ENCODE assay signal across 24 mouse cellular contexts in the genomic region with DNA sequence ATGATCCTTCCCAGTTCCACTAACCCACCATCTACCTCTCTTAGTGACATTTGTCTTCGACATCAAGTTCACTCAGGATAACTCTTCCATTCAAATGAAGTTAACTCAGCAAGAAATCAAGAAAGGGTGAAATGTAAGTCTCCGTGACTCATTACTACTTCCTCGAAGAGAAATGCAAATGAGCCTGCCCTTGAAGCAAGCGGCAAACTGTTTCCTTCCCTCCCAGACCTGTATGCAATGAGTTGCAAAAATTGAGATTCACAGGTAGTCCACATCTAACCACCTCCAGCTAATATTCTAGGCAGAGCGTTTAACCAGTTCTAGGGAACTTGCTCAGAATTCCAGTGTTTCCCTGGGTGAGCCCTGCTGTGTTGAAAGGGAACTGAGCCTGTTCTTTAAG.
DNase-seq lines count a peak whose midpoint lies in the region; ATAC-seq and TF ChIP-seq lines count a peak whose summit lies in the region.
"Had no signal": no experiment of that assay in that cellular context is flagged by ENCODE, and none has a peak within 500 bp of the region (broad histone marks: within the 10 kb centered on the region; RNA-seq: fewer than 3 reads in every experiment).

No protein-coding gene starts in this region.

- H3K4me3 ChIP-seq in intestine, embryonic 16.5 days (ENCODE audit: low read length), result no peak overlapping the region
- no peak overlapping the region for H3K4me3 ChIP-seq in intestine, embryonic 15.5 days (replicated peaks)
- H3K4me3 ChIP-seq in intestine, postnatal 0 days (ENCODE audit: low read depth, low read length), result no peak overlapping the region
- no peak overlapping the region for H3K4me3 ChIP-seq in small intestine, adult 2 months (ENCODE audit: low read depth, low read length)
- no peak overlapping the region for H3K4me3 ChIP-seq in kidney, embryonic 15.5 days (replicated peaks)
- H3K4me3 ChIP-seq in gastrocnemius, adult 2 months, result no peak overlapping the region
- H3K4me3 ChIP-seq: embryonic facial prominence, embryonic 13.5 days; heart, embryonic 12.5 days; hindbrain, embryonic 13.5 days; layer of hippocampus, adult 2 months; limb, embryonic 10.5 days; neural tube, embryonic 12.5 days had no signal

- peak overlapping the region; percentile 54; the same call in 1 of the 2 replicates for H3K27ac ChIP-seq in intestine, embryonic 16.5 days (ENCODE audit: low read length)
- H3K27ac ChIP-seq in intestine, embryonic 15.5 days, result no peak overlapping the region; the same call in 1 of the 2 replicates
- H3K27ac ChIP-seq in intestine, postnatal 0 days (ENCODE audit: low read depth, low read length), result peak overlapping the region; percentile 74
- peak overlapping the region; percentile 66 for H3K27ac ChIP-seq in small intestine, adult 2 months (ENCODE audit: insufficient read depth, low read depth, low read length)
- no peak overlapping the region for H3K27ac ChIP-seq in kidney, embryonic 15.5 days
- no peak overlapping the region for H3K27ac ChIP-seq in gastrocnemius, adult 2 months
- H3K27ac ChIP-seq: embryonic facial prominence, embryonic 13.5 days; hindbrain, embryonic 13.5 days; kidney, postnatal 0 days; layer of hippocampus, adult 2 months; limb, embryonic 10.5 days; neural tube, embryonic 12.5 days had no signal

- peaks cover 13% of the 10 kb centered on the region for H3K4me1 ChIP-seq in intestine, embryonic 16.5 days (ENCODE audit: control insufficient read depth, insufficient read depth, low read length)
- peaks cover 12% of the 10 kb centered on the region; the same call in 1 of the 2 replicates for H3K4me1 ChIP-seq in intestine, embryonic 15.5 days (replicated peaks)
- peaks cover 4% of the 10 kb centered on the region; the same call in 1 of the 2 replicates for H3K4me1 ChIP-seq in intestine, postnatal 0 days (replicated peaks; ENCODE audit: control insufficient read depth, insufficient read depth, low read length)
- peaks cover 21% of the 10 kb centered on the region; the same call in 1 of the 2 replicates for H3K4me1 ChIP-seq in small intestine, adult 2 months (ENCODE audit: control insufficient read depth, insufficient read depth, insufficient read length, low read length)
- 0 out of 2 replicates have a peak, but pooled peaks cover 7% of the 10 kb centered on the region for H3K4me1 ChIP-seq in kidney, embryonic 15.5 days
- H3K4me1 ChIP-seq: hindbrain, embryonic 13.5 days; neural tube, embryonic 12.5 days had no signal

- TF ChIP-seq POLR2A in small intestine, adult 2 months (IDR thresholded peaks at IDR 0.05; ENCODE audit: low read depth, low read length), result no peak

- H3K9ac ChIP-seq in intestine, embryonic 16.5 days (ENCODE audit: low read depth, low read length), result no peak overlapping the region
- H3K9ac ChIP-seq in intestine, embryonic 15.5 days, result no peak overlapping the region
- H3K9ac ChIP-seq in intestine, postnatal 0 days (ENCODE audit: low read depth, low read length), result no peak overlapping the region
- no peak overlapping the region for H3K9ac ChIP-seq in kidney, embryonic 15.5 days
- H3K9ac ChIP-seq: embryonic facial prominence, embryonic 13.5 days; heart, embryonic 12.5 days; hindbrain, embryonic 13.5 days; liver, postnatal 0 days; neural tube, embryonic 12.5 days had no signal

- no peak for ATAC-seq in intestine, embryonic 16.5 days
- no peak for ATAC-seq in intestine, embryonic 15.5 days
- peak; percentile 57 for ATAC-seq in CD4-positive, CD25-positive, alpha-beta regulatory T cell, adult 4 months
- ATAC-seq in intestine, postnatal 0 days, result no peak
- ATAC-seq in kidney, embryonic 15.5 days (replicated peaks; ENCODE audit: low FRiP score), result no peak
- ATAC-seq: forebrain, embryonic 14.5 days; liver, postnatal 0 days had no signal

- no peak for DNase-seq in testis, postnatal 10 days (ENCODE audit: low spot score)
- no peak for DNase-seq in gastrocnemius, adult 2 months
- DNase-seq: adrenal gland, postnatal 25 days; cerebellum, adult 11 months; cerebellum, postnatal 10 days; heart, postnatal 14 days; kidney, adult 11 months; liver, postnatal 0 days; lung, postnatal 10 days; thymus, postnatal 36 days had no signal

- intact Hi-C loops in gastrocnemius, adult 2 months (cut with DNase I), result no loop called here

- H3K9me3 ChIP-seq in intestine, embryonic 16.5 days (ENCODE audit: control insufficient read depth, low read length), result no peaks in the 10 kb centered on the region
- no peaks in the 10 kb centered on the region for H3K9me3 ChIP-seq in intestine, embryonic 15.5 days
- H3K9me3 ChIP-seq in intestine, postnatal 0 days (ENCODE audit: control insufficient read depth), result no peaks in the 10 kb centered on the region
- H3K9me3 ChIP-seq in kidney, embryonic 15.5 days (replicated peaks), result no peaks in the 10 kb centered on the region
- H3K9me3 ChIP-seq: embryonic facial prominence, embryonic 13.5 days; heart, embryonic 12.5 days; hindbrain, embryonic 13.5 days; limb, embryonic 10.5 days; neural tube, embryonic 12.5 days had no signal

- no peaks in the 10 kb centered on the region for H3K36me3 ChIP-seq in intestine, embryonic 16.5 days (ENCODE audit: control insufficient read depth, insufficient read depth, low read length)
- H3K36me3 ChIP-seq in intestine, embryonic 15.5 days, result no peaks in the 10 kb centered on the region
- H3K36me3 ChIP-seq in intestine, postnatal 0 days (ENCODE audit: control insufficient read depth, insufficient read depth), result peaks cover 16% of the 10 kb centered on the region; the same call in 1 of the 2 replicates
- H3K36me3 ChIP-seq in small intestine, adult 2 months (ENCODE audit: control insufficient read depth, insufficient read depth, low read length), result 0 out of 2 replicates have a peak, but pooled peaks cover 2% of the 10 kb centered on the region
- no peaks in the 10 kb centered on the region for H3K36me3 ChIP-seq in kidney, embryonic 15.5 days
- H3K36me3 ChIP-seq: embryonic facial prominence, embryonic 13.5 days; heart, embryonic 12.5 days; hindbrain, embryonic 13.5 days; limb, embryonic 10.5 days; neural tube, embryonic 12.5 days had no signal

- no peaks in the 10 kb centered on the region for H3K27me3 ChIP-seq in intestine, embryonic 16.5 days (replicated peaks; ENCODE audit: control insufficient read depth, insufficient read depth, low read length)
- H3K27me3 ChIP-seq in intestine, embryonic 15.5 days (replicated peaks), result no peaks in the 10 kb centered on the region
- no peaks in the 10 kb centered on the region for H3K27me3 ChIP-seq in intestine, postnatal 0 days (replicated peaks; ENCODE audit: control insufficient read depth, insufficient read depth, low read length)
- H3K27me3 ChIP-seq in small intestine, adult 2 months (ENCODE audit: control insufficient read depth, insufficient read depth, low read length), result no peaks in the 10 kb centered on the region
- H3K27me3 ChIP-seq in kidney, embryonic 15.5 days, result peaks cover 6% of the 10 kb centered on the region; the same call in 1 of the 2 replicates
- H3K27me3 ChIP-seq: embryonic facial prominence, embryonic 13.5 days; neural tube, embryonic 12.5 days had no signal

- no peak for TF ChIP-seq CTCF in intestine, postnatal 0 days (IDR thresholded peaks at IDR 0.05; ENCODE audit: low read depth)
- no peak for TF ChIP-seq CTCF in small intestine, adult 2 months (IDR thresholded peaks at IDR 0.05; ENCODE audit: extremely low read depth, insufficient read length, insufficient replicate concordance, low read depth, low read length)
- no peak for TF ChIP-seq CTCF in gastrocnemius, adult 2 months (IDR thresholded peaks at IDR 0.05)

- H3K4me2 ChIP-seq in intestine, embryonic 16.5 days (ENCODE audit: low read depth, low read length), result 0 out of 2 replicates have a peak overlapping the region, but pooled peaks have one; percentile 14
- no peak overlapping the region for H3K4me2 ChIP-seq in intestine, embryonic 15.5 days (replicated peaks)
- peak overlapping the region; percentile 78 for H3K4me2 ChIP-seq in intestine, postnatal 0 days (replicated peaks; ENCODE audit: low read depth)
- H3K4me2 ChIP-seq in kidney, embryonic 15.5 days, result no peak overlapping the region
- H3K4me2 ChIP-seq: embryonic facial prominence, embryonic 13.5 days; heart, embryonic 12.5 days; hindbrain, embryonic 13.5 days; neural tube, embryonic 12.5 days had no signal

- WGBS in intestine, embryonic 16.5 days, result 57% methylated on average over 5 of the region's 5 CpGs
- 61% methylated on average over 5 of the region's 5 CpGs for WGBS in intestine, embryonic 15.5 days
- 35% methylated on average over 5 of the region's 5 CpGs for WGBS in intestine, postnatal 0 days
- 56% methylated on average over 5 of the region's 5 CpGs for WGBS in small intestine, adult 2 months
- 71% methylated on average over 5 of the region's 5 CpGs for WGBS in kidney, embryonic 15.5 days

Comparison
In these comparisons a context has a peak if more than half of its experiments do, and no peak if none do; other contexts are left out.
1. H3K27ac ChIP-seq: peak in intestine, embryonic 16.5 days (single experiment), intestine, postnatal 0 days (single experiment) and small intestine, adult 2 months (single experiment); none in intestine, embryonic 15.5 days (single experiment), kidney, embryonic 15.5 days (single experiment) and gastrocnemius, adult 2 months (single experiment).
2. H3K4me2 ChIP-seq: peak in intestine, embryonic 16.5 days (single experiment) and intestine, postnatal 0 days (single experiment); none in intestine, embryonic 15.5 days (single experiment) and kidney, embryonic 15.5 days (single experiment).